Comparison of ENCODE assay signal across 16 mouse cellular contexts in genomic region chr8:111492508-111492907, GRCm38 (mm10). TPM values are rescaled to one million over a fixed set of nuclear protein-coding genes. Genes with fewer than 3 reads are reported as not detected.
DNase-seq lines count a peak whose midpoint lies in the region; TF ChIP-seq lines count a peak whose summit lies in the region.
"Had no signal": no experiment of that assay in that cellular context is flagged by ENCODE, and none has a peak within 500 bp of the region (broad histone marks: within the 10 kb centered on the region; RNA-seq: fewer than 3 reads in every experiment).

No protein-coding gene starts in this region.

- H3K9ac ChIP-seq in heart, adult 2 months (ENCODE audit: low read depth, low read length), result peak overlapping the region; percentile 25; the same call in 1 of the 2 replicates
- H3K9ac ChIP-seq: embryonic facial prominence, embryonic 13.5 days; forebrain, embryonic 13.5 days; forebrain, postnatal 0 days had no signal

- TF ChIP-seq POLR2A in heart, adult 2 months (IDR thresholded peaks at IDR 0.05; ENCODE audit: insufficient read depth, low read depth, low read length), result no peak
- no peak for TF ChIP-seq POLR2A in brain, embryonic 14.5 days (IDR thresholded peaks at IDR 0.05; ENCODE audit: borderline replicate concordance, extremely low read depth, insufficient read depth, insufficient read length, poor library complexity, severe bottlenecking)
- TF ChIP-seq POLR2A in lung, adult 2 months (IDR thresholded peaks at IDR 0.05; ENCODE audit: borderline replicate concordance, extremely low read depth, low read depth, low read length), result no peak

- WGBS in heart, adult 2 months, result 57% methylated on average over 9 of the region's 9 CpGs
- 90% methylated on average over 9 of the region's 9 CpGs for WGBS in heart, embryonic 10.5 days
- WGBS in lung, adult 2 months, result 75% methylated on average over 9 of the region's 9 CpGs

- peaks cover 6% of the 10 kb centered on the region for H3K36me3 ChIP-seq in heart, adult 2 months (ENCODE audit: control insufficient read depth, insufficient read depth, low read length)
- H3K36me3 ChIP-seq in heart, embryonic 10.5 days, result peaks cover 31% of the 10 kb centered on the region

- no peaks in the 10 kb centered on the region for H3K79me2 ChIP-seq in heart, adult 2 months (replicated peaks; ENCODE audit: control insufficient read depth, insufficient read depth, low read length)

- peaks cover 20% of the 10 kb centered on the region for H3K4me1 ChIP-seq in heart, adult 2 months (ENCODE audit: control insufficient read depth, insufficient read depth, low read length)
- no peaks in the 10 kb centered on the region for H3K4me1 ChIP-seq in heart, embryonic 10.5 days
- peaks cover 8% of the 10 kb centered on the region for H3K4me1 ChIP-seq in lung, adult 2 months (ENCODE audit: control insufficient read depth, insufficient read depth, low read length)
- H3K4me1 ChIP-seq: forebrain, embryonic 13.5 days had no signal

- DNase-seq in gastrocnemius, adult 2 months, result no peak
- DNase-seq in gastrocnemius, postnatal 36 days, result no peak
- DNase-seq in heart, adult 2 months, result no peak
- DNase-seq in heart, embryonic 10.5 days (ENCODE audit: low spot score), result no peak
- peak; percentile 30 for DNase-seq in brain, embryonic 14.5 days (ENCODE audit: low read depth)
- DNase-seq in heart, postnatal 4 days, result peak; percentile 29
- DNase-seq in lung, adult 2 months, result no peak
- DNase-seq: adrenal gland, postnatal 10 days; cerebellum, adult 8-10 months; cerebellum, postnatal 14 days; forebrain, postnatal 0 days; kidney, adult 11 months; kidney, adult 9 months had no signal

- H3K27me3 ChIP-seq in heart, adult 2 months (ENCODE audit: control insufficient read depth, insufficient read depth, low read length), result no peaks in the 10 kb centered on the region
- H3K27me3 ChIP-seq in heart, embryonic 10.5 days (ENCODE audit: insufficient read depth, poor library complexity, severe bottlenecking), result no peaks in the 10 kb centered on the region
- H3K27me3 ChIP-seq: embryonic facial prominence, embryonic 13.5 days; forebrain, embryonic 13.5 days had no signal

- no peak overlapping the region for H3K4me3 ChIP-seq in gastrocnemius, adult 2 months
- H3K4me3 ChIP-seq in heart, adult 2 months, result no peak overlapping the region
- H3K4me3 ChIP-seq in heart, embryonic 10.5 days, result no peak overlapping the region
- H3K4me3 ChIP-seq in lung, adult 2 months (replicated peaks; ENCODE audit: extremely low read depth, low read depth, low read length), result no peak overlapping the region
- H3K4me3 ChIP-seq: embryonic facial prominence, embryonic 13.5 days; forebrain, embryonic 13.5 days had no signal

- TF ChIP-seq CTCF in gastrocnemius, adult 2 months (IDR thresholded peaks at IDR 0.05), result no peak
- TF ChIP-seq CTCF in heart, adult 2 months (IDR thresholded peaks at IDR 0.05), result no peak
- TF ChIP-seq CTCF in brain, embryonic 14.5 days (IDR thresholded peaks at IDR 0.05; ENCODE audit: borderline replicate concordance, extremely low read depth, insufficient read depth, insufficient read length), result no peak
- TF ChIP-seq CTCF in lung, adult 2 months (IDR thresholded peaks at IDR 0.05; ENCODE audit: insufficient read depth, low read length), result no peak

- intact Hi-C loops in gastrocnemius, adult 2 months (cut with DNase I), result no loop called here
- intact Hi-C loops in gastrocnemius, postnatal 36 days (cut with DNase I), result no loop called here
- intact Hi-C loops in heart, adult 2 months (cut with DNase I), result loop anchor here (2.0 to 5.0 kb wide), 2 partner anchors 16 to 45 kb away; partner anchors contain the start of gene Znrf1

- H3K9me3 ChIP-seq in heart, embryonic 10.5 days, result no peaks in the 10 kb centered on the region
- H3K9me3 ChIP-seq: embryonic facial prominence, embryonic 13.5 days; forebrain, embryonic 13.5 days had no signal

- H3K27ac ChIP-seq in gastrocnemius, adult 2 months, result peak overlapping the region; percentile 79
- H3K27ac ChIP-seq in heart, adult 2 months, result peak overlapping the region; percentile 59
- no peak overlapping the region for H3K27ac ChIP-seq in heart, embryonic 10.5 days
- H3K27ac ChIP-seq: embryonic facial prominence, embryonic 13.5 days; forebrain, embryonic 13.5 days; hindbrain, postnatal 0 days had no signal

- 0 out of 2 replicates have a peak, but pooled peaks have one; percentile 43 for TF ChIP-seq EP300 in heart, adult 2 months (IDR thresholded peaks at IDR 0.05; ENCODE audit: insufficient read depth, low read depth, low read length)

RNA-seq across cellular contexts. Expression of gene Wdr59, which starts 29.4 kb away (rescaled TPM):
- 1 to 10 TPM; 7.9 to 8.2 TPM for total RNA-seq in gastrocnemius, adult 2 months (2021)
- 1 to 10 TPM; 7.1 to 8.1 TPM for total RNA-seq in gastrocnemius, postnatal 36 days (2021)
- 1 to 10 TPM; 6.9 to 7.0 TPM for total RNA-seq in heart, adult 2 months (2021)
- 5.4 and 8.3 TPM in 2 replicates for polyA plus RNA-seq in heart, adult 2 months (2012; rRNA removed)
- polyA plus RNA-seq in heart, embryonic 10.5 days (2016; fragmentation: Nextera tagmentation; extraction: Ambion mirVana), result 4.4 and 5.9 TPM in 2 replicates
- 14.2 and 16.0 TPM in 2 replicates for polyA plus RNA-seq in brain, embryonic 14.5 days (2012; rRNA removed)
- total RNA-seq in heart, postnatal 4 days (2021), result 1 to 10 TPM; 8.5 to 9.0 TPM
- polyA plus RNA-seq in lung, adult 2 months (2012; rRNA removed), result 6.7 and 8.9 TPM in 2 replicates

RNA-seq across cellular contexts. Expression of gene Znrf1, which starts 43.4 kb away (rescaled TPM):
- 10 to 100 TPM; 58.6 to 69.8 TPM for total RNA-seq in gastrocnemius, adult 2 months (2021)
- 10 to 100 TPM; 55.6 TPM for total RNA-seq in gastrocnemius, postnatal 36 days (2021)
- 10 to 100 TPM; 54.7 to 59.0 TPM for total RNA-seq in heart, adult 2 months (2021)
- polyA plus RNA-seq in heart, adult 2 months (2012; rRNA removed), result 66.7 and 86.2 TPM in 2 replicates
- 21.3 and 37.0 TPM in 2 replicates for polyA plus RNA-seq in heart, embryonic 10.5 days (2016; fragmentation: Nextera tagmentation; extraction: Ambion mirVana)
- 237 and 293 TPM in 2 replicates for polyA plus RNA-seq in brain, embryonic 14.5 days (2012; rRNA removed)
- total RNA-seq in heart, postnatal 4 days (2021), result 10 to 100 TPM; 60.1 to 60.5 TPM
- 103 and 116 TPM in 2 replicates for polyA plus RNA-seq in lung, adult 2 months (2012; rRNA removed)

Comparison
In these comparisons a context has a peak if more than half of its experiments do, and no peak if none do; other contexts are left out.
1. DNase-seq: peak in brain, embryonic 14.5 days (single experiment) and heart, postnatal 4 days (single experiment); none in gastrocnemius, adult 2 months (single experiment), gastrocnemius, postnatal 36 days (0 of 2), heart, adult 2 months (0 of 2), heart, embryonic 10.5 days (single experiment) and lung, adult 2 months (single experiment).